Comparison of ENCODE assay signal across 27 mouse cellular contexts in the genomic region with DNA sequence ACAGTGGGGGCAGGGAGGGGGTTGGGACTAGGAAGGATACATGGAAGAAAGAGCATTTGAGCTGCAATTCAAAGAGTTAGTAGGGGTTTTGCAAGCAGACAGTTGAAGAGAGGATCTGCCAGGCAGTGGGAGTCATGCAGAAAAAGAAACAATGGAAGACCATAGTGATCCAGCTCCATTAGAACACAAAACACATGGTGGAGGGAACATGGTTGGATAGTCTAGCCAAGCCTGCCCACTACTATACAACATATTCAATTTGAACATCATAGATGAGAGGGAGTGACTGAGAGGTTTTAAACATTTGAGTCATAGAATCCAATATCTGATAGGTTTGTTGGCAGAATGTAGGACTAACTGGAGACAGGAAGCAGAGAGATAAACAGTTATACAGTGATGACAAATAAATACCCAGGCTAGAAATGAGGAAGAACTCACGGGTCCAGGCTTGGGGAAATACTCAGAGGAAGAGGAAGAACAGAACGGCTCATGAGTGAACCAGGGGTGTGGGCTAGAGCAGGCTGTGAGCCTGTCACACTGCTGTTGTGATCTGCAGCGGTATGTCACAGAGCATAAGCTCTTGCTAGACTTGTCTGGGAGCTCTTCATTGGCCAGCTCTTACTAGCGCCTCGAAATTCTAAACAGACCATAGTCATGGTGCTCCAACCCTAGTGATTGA.
DNase-seq lines count a peak whose midpoint lies in the region; ATAC-seq and TF ChIP-seq lines count a peak whose summit lies in the region.
"Had no signal": no experiment of that assay in that cellular context is flagged by ENCODE, and none has a peak within 500 bp of the region (broad histone marks: within the 10 kb centered on the region; RNA-seq: fewer than 3 reads in every experiment).

No protein-coding gene starts in this region.

- WGBS in midbrain, embryonic 11.5 days = 86% methylated on average over 5 of the region's 5 CpGs
- 84% methylated on average over 5 of the region's 5 CpGs for WGBS in midbrain, postnatal 0 days

- peak; percentile 34 for DNase-seq in heart, adult 11 months
- no peak for DNase-seq in heart, adult 8-10 months (ENCODE audit: low spot score)
- DNase-seq in midbrain, embryonic 11.5 days (ENCODE audit: low spot score, missing footprints) = peak; percentile 23
- no peak for DNase-seq in midbrain, postnatal 0 days (ENCODE audit: low spot score)
- DNase-seq in natural killer cell, adult 2 months (ENCODE audit: low spot score in 2 of 2) = no peak
- DNase-seq in gastrocnemius, postnatal 14 days = no peak
- DNase-seq: adrenal gland, adult 2 months; adrenal gland, postnatal 14 days; cerebellum, adult 11 months; cerebellum, adult 2 months; cerebellum, adult 9-11 months; cerebellum, postnatal 25 days; embryo, embryonic 11 days; gastrocnemius, postnatal 36 days; heart, adult 18-20 months; heart, postnatal 14 days; heart, postnatal 4 days had no signal

- no peak for TF ChIP-seq CTCF in midbrain, postnatal 0 days (IDR thresholded peaks at IDR 0.05)

- no peaks in the 10 kb centered on the region for H3K27me3 ChIP-seq in midbrain, embryonic 11.5 days (ENCODE audit: control insufficient read depth, insufficient read depth, low read length)
- no peaks in the 10 kb centered on the region for H3K27me3 ChIP-seq in midbrain, postnatal 0 days (ENCODE audit: insufficient read depth, low read length)
- H3K27me3 ChIP-seq: embryonic facial prominence, embryonic 13.5 days; forebrain, embryonic 12.5 days; forebrain, embryonic 15.5 days; heart, embryonic 13.5 days; hindbrain, embryonic 12.5 days; hindbrain, embryonic 15.5 days had no signal

- H3K4me2 ChIP-seq in midbrain, embryonic 11.5 days = no peak overlapping the region
- H3K4me2 ChIP-seq in midbrain, postnatal 0 days (ENCODE audit: low read depth, low read length, poor library complexity, severe bottlenecking) = no peak overlapping the region
- H3K4me2 ChIP-seq: embryonic facial prominence, embryonic 13.5 days; forebrain, embryonic 12.5 days; forebrain, embryonic 15.5 days; heart, embryonic 13.5 days; hindbrain, embryonic 12.5 days; hindbrain, embryonic 15.5 days had no signal

- H3K9ac ChIP-seq in midbrain, embryonic 11.5 days (ENCODE audit: low read length) = no peak overlapping the region
- no peak overlapping the region for H3K9ac ChIP-seq in midbrain, postnatal 0 days (replicated peaks; ENCODE audit: low read length, poor library complexity, severe bottlenecking)
- H3K9ac ChIP-seq: embryonic facial prominence, embryonic 13.5 days; forebrain, embryonic 12.5 days; forebrain, embryonic 15.5 days; heart, embryonic 13.5 days; hindbrain, embryonic 12.5 days; hindbrain, embryonic 15.5 days had no signal

- no peaks in the 10 kb centered on the region for H3K36me3 ChIP-seq in midbrain, embryonic 11.5 days (ENCODE audit: control insufficient read depth, insufficient read depth, low read length)
- H3K36me3 ChIP-seq in midbrain, postnatal 0 days (ENCODE audit: insufficient read depth, low read length) = no peaks in the 10 kb centered on the region
- H3K36me3 ChIP-seq: embryonic facial prominence, embryonic 10.5 days; embryonic facial prominence, embryonic 13.5 days; forebrain, embryonic 12.5 days; forebrain, embryonic 15.5 days; heart, embryonic 10.5 days; heart, embryonic 13.5 days; hindbrain, embryonic 12.5 days; hindbrain, embryonic 15.5 days had no signal

- H3K9me3 ChIP-seq in midbrain, embryonic 11.5 days (ENCODE audit: control insufficient read depth, low read length) = no peaks in the 10 kb centered on the region
- no peaks in the 10 kb centered on the region for H3K9me3 ChIP-seq in midbrain, postnatal 0 days (ENCODE audit: low read length)
- H3K9me3 ChIP-seq: embryonic facial prominence, embryonic 10.5 days; embryonic facial prominence, embryonic 13.5 days; forebrain, embryonic 12.5 days; forebrain, embryonic 15.5 days; heart, embryonic 10.5 days; heart, embryonic 13.5 days; hindbrain, embryonic 12.5 days; hindbrain, embryonic 15.5 days had no signal

- H3K4me3 ChIP-seq in midbrain, embryonic 11.5 days (ENCODE audit: low read depth, low read length) = no peak overlapping the region
- no peak overlapping the region for H3K4me3 ChIP-seq in midbrain, postnatal 0 days (ENCODE audit: low read depth, low read length)
- H3K4me3 ChIP-seq: embryonic facial prominence, embryonic 10.5 days; embryonic facial prominence, embryonic 13.5 days; erythroblast, embryonic 14.5 days; forebrain, embryonic 12.5 days; forebrain, embryonic 15.5 days; heart, embryonic 10.5 days; heart, embryonic 13.5 days; hindbrain, embryonic 12.5 days; hindbrain, embryonic 15.5 days had no signal

- H3K27ac ChIP-seq in midbrain, embryonic 11.5 days (ENCODE audit: low read depth, low read length) = no peak overlapping the region
- H3K27ac ChIP-seq in midbrain, postnatal 0 days (ENCODE audit: low read depth, low read length) = no peak overlapping the region
- H3K27ac ChIP-seq: embryonic facial prominence, embryonic 10.5 days; embryonic facial prominence, embryonic 13.5 days; forebrain, embryonic 12.5 days; forebrain, embryonic 15.5 days; heart, embryonic 10.5 days; heart, embryonic 13.5 days; hindbrain, embryonic 12.5 days; hindbrain, embryonic 15.5 days had no signal

- no peaks in the 10 kb centered on the region for H3K4me1 ChIP-seq in midbrain, embryonic 11.5 days (ENCODE audit: control insufficient read depth, insufficient read depth, low read length)
- H3K4me1 ChIP-seq in midbrain, postnatal 0 days (ENCODE audit: insufficient read depth, low read length) = no peaks in the 10 kb centered on the region
- H3K4me1 ChIP-seq: embryonic facial prominence, embryonic 10.5 days; embryonic facial prominence, embryonic 13.5 days; heart, embryonic 10.5 days; heart, embryonic 13.5 days; hindbrain, embryonic 12.5 days; hindbrain, embryonic 15.5 days had no signal

- no peak for ATAC-seq in midbrain, embryonic 11.5 days (ENCODE audit: low FRiP score)
- ATAC-seq in midbrain, postnatal 0 days (ENCODE audit: low FRiP score) = no peak
- peak; percentile 78 for ATAC-seq in megakaryocyte progenitor cell, adult 5-6 weeks (replicated peaks; ENCODE audit: poor library complexity)
- ATAC-seq: forebrain, embryonic 15.5 days had no signal

- intact Hi-C loops in gastrocnemius, postnatal 14 days (cut with DNase I; ENCODE audit: low total_unique reads) = no loop called here

Comparison
In these comparisons a context has a peak if more than half of its experiments do, and no peak if none do; other contexts are left out.
1. DNase-seq: peak in heart, adult 11 months (single experiment) and midbrain, embryonic 11.5 days (single experiment); none in heart, adult 8-10 months (single experiment), midbrain, postnatal 0 days (single experiment), natural killer cell, adult 2 months (0 of 2) and gastrocnemius, postnatal 14 days (single experiment).